Mouse (Mus musculus): ENCODE data around the gene Wdr46.
"Not testable (repeated sequence)": the region's sequence is repeated elsewhere in the genome, so short reads cannot be mapped to it uniquely, and the experiment has no call there.

Wdr46 gene

GRCm38 (mm10) chr17:33952015-33952414, 11.6 kb downstream of the Wdr46 start:
- DNase-seq (ENCODE audit: extremely low spot score) = not testable (repeated sequence)

GRCm38 (mm10) chr17:33952879-33953278, 12.4 kb downstream of the Wdr46 start:
- DNase-seq (ENCODE audit: extremely low spot score) = no peak

- DNase-seq (ENCODE audit: extremely low spot score) = no peak
Measured at GRCm38 (mm10) chr17:33953310-33953709, 12.8 kb downstream of the Wdr46 start.

GRCm38 (mm10) chr17:33953961-33954565, 13.6 kb downstream of the Wdr46 start:
- DNase-seq (ENCODE audit: extremely low spot score) = no peak

- no peak for DNase-seq (ENCODE audit: extremely low spot score)
Measured at GRCm38 (mm10) chr17:33954646-33955554, 14.4 kb downstream of the Wdr46 start.

GRCm38 (mm10) chr17:33955555-33956214, 15.2 kb downstream of the Wdr46 start, which contains the start of the genes Vps52 and Rps18:
Gene Vps52 (plus strand): TSS chr17:33955812.
Gene Rps18 (minus strand): TSS chr17:33956001.
- DNase-seq (ENCODE audit: extremely low spot score) = peak; percentile 97

- DNase-seq (ENCODE audit: extremely low spot score) = no peak
Measured at GRCm38 (mm10) chr17:33956336-33956735, 15.9 kb downstream of the Wdr46 start.

- DNase-seq (ENCODE audit: extremely low spot score) = no peak
Measured at GRCm38 (mm10) chr17:33957493-33957892, 17.0 kb downstream of the Wdr46 start.

- DNase-seq (ENCODE audit: extremely low spot score) = no peak
Measured at GRCm38 (mm10) chr17:33958451-33958850, 18.0 kb downstream of the Wdr46 start.

GRCm38 (mm10) chr17:33959135-33959534, 18.7 kb downstream of the Wdr46 start:
- DNase-seq (ENCODE audit: extremely low spot score) = no peak

- DNase-seq (ENCODE audit: extremely low spot score) = no peak
Measured at GRCm38 (mm10) chr17:33959948-33960347, 19.5 kb downstream of the Wdr46 start.

GRCm38 (mm10) chr17:33962876-33963275, 22.4 kb downstream of the Wdr46 start:
- DNase-seq (ENCODE audit: extremely low spot score) = no peak

- no peak for DNase-seq (ENCODE audit: extremely low spot score)
Measured at GRCm38 (mm10) chr17:33965082-33965845, 24.8 kb downstream of the Wdr46 start.

GRCm38 (mm10) chr17:33965846-33966550, 25.5 kb downstream of the Wdr46 start:
- DNase-seq (ENCODE audit: extremely low spot score) = no peak

GRCm38 (mm10) chr17:33968489-33968888, 28.0 kb downstream of the Wdr46 start:
- DNase-seq (ENCODE audit: extremely low spot score) = peak; percentile 86

- DNase-seq (ENCODE audit: extremely low spot score) = no peak
Measured at GRCm38 (mm10) chr17:33968927-33969326, 28.5 kb downstream of the Wdr46 start.

- no peak for DNase-seq (ENCODE audit: extremely low spot score)
Measured at GRCm38 (mm10) chr17:33969394-33969793, 28.9 kb downstream of the Wdr46 start.

GRCm38 (mm10) chr17:33972691-33973090, 32.2 kb downstream of the Wdr46 start:
- DNase-seq (ENCODE audit: extremely low spot score) = no peak

- DNase-seq (ENCODE audit: extremely low spot score) = no peak
Measured at GRCm38 (mm10) chr17:33973572-33973971, 33.1 kb downstream of the Wdr46 start.

- DNase-seq (ENCODE audit: extremely low spot score) = no peak
Measured at GRCm38 (mm10) chr17:33977861-33978557, 37.5 kb downstream of the Wdr46 start.

Measured in embryo, embryonic 9.5 days (tissue).